Mouse (Mus musculus) adrenal gland, postnatal 36 days (tissue): ENCODE results near the gene Plekha5. TPM values are rescaled to one million over a fixed set of nuclear protein-coding genes. Genes with fewer than 3 reads are reported as not detected.

Experiments used
- total RNA-seq, 2 experiments: library from RNA; stranded (reverse); gene quantifications; 2 replicates each; pipeline ENCODE4 v1.2.3; 2021

Gene Plekha5
- total RNA-seq, 2 experiments from 2014 or later, result 24.0 to 43.9 TPM

Other genes starting within 250 kb of the Plekha5 start
- gene Aebp2, start 198.6 kb downstream of the Plekha5 start, total RNA-seq, result 10 to 100 TPM; 50.8 to 54.2 TPM